Mouse (Mus musculus): ENCODE measurements around the gene 1110065P20Rik. TPM values are rescaled to one million over a fixed set of nuclear protein-coding genes. Genes with fewer than 3 reads are reported as not detected.

The 1110065P20Rik gene
- polyA plus RNA-seq, 1 experiment from 2014 or later: 80.2 TPM

- no peak overlapping the region for H3K4me2 ChIP-seq
- no peaks in the 10 kb centered on the region for H3K36me3 ChIP-seq
- H3K4me1 ChIP-seq (replicated peaks): no peaks in the 10 kb centered on the region
- H3K9ac ChIP-seq: no peak overlapping the region
- no peak overlapping the region for H3K4me3 ChIP-seq
- ATAC-seq (ENCODE audit: low read depth): no peak
- H3K27me3 ChIP-seq: no peaks in the 10 kb centered on the region
- 83% methylated on average over 1 of the region's 1 CpGs for WGBS
- H3K9me3 ChIP-seq: 0 out of 2 replicates have a peak, but pooled peaks cover 3% of the 10 kb centered on the region
- H3K27ac ChIP-seq (replicated peaks): no peak overlapping the region
Observed at GRCm38 (mm10) chr4:124872719-124873118, 21.7 kb upstream of the 1110065P20Rik start.

DNA sequence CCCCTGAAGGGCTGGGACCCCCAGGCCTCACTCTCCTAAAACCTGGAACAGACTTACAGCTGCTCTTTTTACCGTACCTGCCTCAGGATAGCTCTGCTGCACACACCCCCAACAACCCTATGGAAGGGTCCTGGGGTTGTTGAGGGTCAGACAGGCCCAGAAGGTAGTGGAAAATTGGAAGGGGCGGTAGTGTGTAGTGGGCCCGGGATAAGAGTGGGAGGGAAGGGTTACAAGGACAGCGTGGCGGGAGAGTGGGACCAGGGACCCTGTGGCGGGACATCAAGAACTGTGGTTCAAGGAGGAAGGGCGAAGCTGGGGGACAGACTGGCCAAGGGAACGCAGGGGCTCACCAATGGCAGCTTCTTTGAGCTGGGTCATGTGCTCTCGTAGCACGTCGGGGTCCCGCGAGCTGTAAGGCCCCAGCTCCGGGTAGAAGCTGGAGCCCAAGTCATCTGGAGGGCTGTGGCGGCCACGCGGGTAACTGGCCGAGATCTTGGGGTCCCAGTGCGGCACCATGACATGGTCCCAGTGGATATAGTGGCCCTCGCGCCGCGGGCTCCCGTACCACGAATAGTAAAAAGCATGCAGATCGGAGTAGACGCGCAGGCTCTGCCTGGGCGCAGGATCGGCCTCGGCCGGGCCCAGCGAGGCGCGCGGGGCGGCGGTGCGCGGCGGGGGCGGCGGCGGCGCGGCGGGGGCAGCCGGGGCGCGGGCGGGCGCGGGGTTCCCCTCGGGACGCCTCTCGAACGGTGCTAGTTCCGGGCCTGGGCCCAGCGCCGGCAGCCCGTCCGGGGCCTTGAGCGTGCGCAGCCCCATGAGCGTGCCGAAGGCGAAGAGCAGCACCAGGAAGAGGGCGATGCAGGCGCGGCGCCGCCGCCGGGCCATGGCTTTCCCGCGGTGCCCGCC, 10.5 kb upstream of the 1110065P20Rik start, which contains the start of gene Maneal:
Gene Maneal, minus strand, starts transcription at position 889 of the 906 bp plus-strand sequence.
- Histone ChIP-seq H3K9me3 (no peaks in the 10 kb centered on the region), H3K36me3 (peaks cover 31% of the 10 kb centered on the region), H3K27me3 (no peaks in the 10 kb centered on the region), H3K4me2 (peak within 1 kb of the TSS; percentile 65), H3K4me3 (peak within 1 kb of the TSS; percentile 79), H3K9ac (peak within 1 kb of the TSS; percentile 89), H3K4me1 (replicated peaks) (peaks cover 31% of the 10 kb centered on the region), H3K27ac (replicated peaks) (peak within 1 kb of the TSS; percentile 89)
- peak; percentile 51 for ATAC-seq (ENCODE audit: low read depth)
- WGBS: 2% methylated on average over 44 of the region's 77 CpGs

DNA sequence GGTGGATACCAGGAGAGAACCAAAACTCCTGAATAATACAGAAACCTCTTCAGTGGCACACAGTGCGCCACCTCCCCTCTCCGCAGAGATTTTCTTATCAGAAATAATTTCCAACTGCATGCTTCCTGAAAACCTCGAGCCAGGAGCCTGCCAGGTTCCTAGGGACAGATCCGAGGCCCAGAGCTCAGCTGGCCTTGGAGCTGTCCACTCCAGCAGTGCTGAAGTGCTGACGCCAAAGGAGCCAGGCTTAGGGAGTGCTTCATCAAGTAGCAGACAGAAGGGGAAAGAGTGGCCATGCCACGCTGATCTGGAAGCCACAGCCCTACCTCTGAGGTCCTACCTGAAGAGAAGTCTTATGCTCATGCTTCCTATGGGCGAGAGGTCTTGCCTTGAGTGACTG, 9.4 kb upstream of the 1110065P20Rik start:
- peak overlapping the region; percentile 65 for H3K4me2 ChIP-seq
- 20% methylated on average over 7 of the region's 7 CpGs for WGBS
- H3K4me1 ChIP-seq (replicated peaks): peaks cover 31% of the 10 kb centered on the region
- peak overlapping the region; percentile 79 for H3K4me3 ChIP-seq
- no peak overlapping the region for H3K27ac ChIP-seq (replicated peaks)
- ATAC-seq (ENCODE audit: low read depth): no peak
- H3K9me3 ChIP-seq: no peaks in the 10 kb centered on the region
- no peaks in the 10 kb centered on the region for H3K27me3 ChIP-seq
- peaks cover 42% of the 10 kb centered on the region for H3K36me3 ChIP-seq
- peak overlapping the region; percentile 89 for H3K9ac ChIP-seq

DNA sequence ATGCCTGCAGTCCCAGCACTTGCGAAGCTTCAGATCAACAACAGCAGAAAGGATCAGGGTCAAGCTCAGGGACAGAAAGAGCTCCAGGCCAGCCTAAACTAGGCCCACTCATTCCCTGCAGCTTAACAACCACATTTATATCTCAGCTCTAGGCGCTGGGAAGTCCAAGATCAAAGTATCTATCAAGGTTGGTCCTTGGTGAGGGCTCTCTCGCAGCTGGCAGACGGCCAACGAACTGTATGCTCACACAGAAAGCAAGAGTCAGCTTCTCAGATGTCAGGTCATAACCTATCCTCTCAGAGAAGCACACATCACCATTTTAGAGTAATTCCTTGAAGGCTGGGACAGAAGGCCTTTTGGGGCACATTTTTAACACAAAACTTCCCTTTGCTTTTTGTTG, 7.4 kb upstream of the 1110065P20Rik start:
- Histone ChIP-seq H3K9me3 (no peaks in the 10 kb centered on the region), H3K27ac (replicated peaks) (no peak overlapping the region), H3K4me3 (no peak overlapping the region), H3K9ac (no peak overlapping the region), H3K27me3 (no peaks in the 10 kb centered on the region), H3K36me3 (peaks cover 60% of the 10 kb centered on the region), H3K4me2 (no peak overlapping the region), H3K4me1 (replicated peaks) (peaks cover 37% of the 10 kb centered on the region)
- no peak for ATAC-seq (ENCODE audit: low read depth)
- 86% methylated on average over 5 of the region's 5 CpGs for WGBS

- no peak overlapping the region for H3K9ac ChIP-seq
- H3K27me3 ChIP-seq: no peaks in the 10 kb centered on the region
- H3K36me3 ChIP-seq: peaks cover 67% of the 10 kb centered on the region
- H3K4me3 ChIP-seq: no peak overlapping the region
- no peak for ATAC-seq (ENCODE audit: low read depth)
- 96% methylated on average over 8 of the region's 8 CpGs for WGBS
- no peak overlapping the region for H3K4me2 ChIP-seq
- H3K9me3 ChIP-seq: no peaks in the 10 kb centered on the region
- peaks cover 45% of the 10 kb centered on the region for H3K4me1 ChIP-seq (replicated peaks)
- H3K27ac ChIP-seq (replicated peaks): no peak overlapping the region
Observed at GRCm38 (mm10) chr4:124856294-124856693, 5.3 kb upstream of the 1110065P20Rik start.

- Histone ChIP-seq H3K9me3 (no peaks in the 10 kb centered on the region), H3K4me1 (replicated peaks) (peaks cover 55% of the 10 kb centered on the region), H3K27me3 (no peaks in the 10 kb centered on the region), H3K9ac (peak within 1 kb of the TSS; percentile 88), H3K4me2 (peak within 1 kb of the TSS; percentile 86), H3K4me3 (peak within 1 kb of the TSS; percentile 95), H3K27ac (replicated peaks) (peak within 1 kb of the TSS; percentile 94), H3K36me3 (peaks cover 32% of the 10 kb centered on the region)
- ATAC-seq (ENCODE audit: low read depth): peak; percentile 94
- under 1% methylated on average over 64 of the region's 90 CpGs for WGBS
Observed at GRCm38 (mm10) chr4:124850261-124850913, 609 bp downstream of the 1110065P20Rik start, which contains the start of gene Yrdc. TSS of gene Yrdc (plus strand) at chr4:124850679.

- Histone ChIP-seq H3K9ac (peak overlapping the region; percentile 88), H3K4me1 (replicated peaks) (peaks cover 55% of the 10 kb centered on the region), H3K4me2 (peak overlapping the region; percentile 86), H3K4me3 (peak overlapping the region; percentile 95), H3K27ac (replicated peaks) (peak overlapping the region; percentile 94), H3K36me3 (peaks cover 28% of the 10 kb centered on the region), H3K9me3 (no peaks in the 10 kb centered on the region), H3K27me3 (no peaks in the 10 kb centered on the region)
- WGBS: 1% methylated on average over 24 of the region's 24 CpGs
- peak; percentile 60 for ATAC-seq (ENCODE audit: low read depth)
Observed at GRCm38 (mm10) chr4:124849631-124850260, 1.2 kb downstream of the 1110065P20Rik start.

DNA sequence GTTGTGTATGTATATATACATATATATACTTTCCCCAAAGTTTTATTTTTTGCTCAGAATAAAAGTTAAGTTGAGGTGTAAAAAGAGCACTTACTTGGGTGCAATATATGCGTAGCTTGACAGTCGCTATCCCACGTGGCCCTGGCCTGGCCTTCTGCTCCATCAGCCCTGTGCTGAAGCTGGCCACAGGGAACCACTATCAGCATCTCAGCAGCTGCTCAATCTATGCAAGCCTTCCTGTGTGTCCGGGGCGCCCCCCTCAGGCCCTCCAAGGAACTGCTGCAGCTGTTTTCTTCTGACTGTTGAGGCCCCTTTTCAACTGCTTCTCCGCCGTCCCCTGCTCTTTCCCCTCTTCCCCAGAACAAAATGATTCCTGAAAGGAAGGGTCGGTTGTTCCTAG, 3.4 kb downstream of the 1110065P20Rik start:
- no peak for ATAC-seq (ENCODE audit: low read depth)
- Histone ChIP-seq H3K9ac (0 out of 2 replicates have a peak overlapping the region, but pooled peaks have one; percentile 17), H3K9me3 (no peaks in the 10 kb centered on the region), H3K27ac (replicated peaks) (no peak overlapping the region; the same call in 1 of the 2 replicates), H3K4me2 (no peak overlapping the region), H3K4me3 (no peak overlapping the region), H3K27me3 (no peaks in the 10 kb centered on the region), H3K36me3 (peaks cover 20% of the 10 kb centered on the region), H3K4me1 (replicated peaks) (peaks cover 42% of the 10 kb centered on the region)
- WGBS: 4% methylated on average over 8 of the region's 8 CpGs

DNA sequence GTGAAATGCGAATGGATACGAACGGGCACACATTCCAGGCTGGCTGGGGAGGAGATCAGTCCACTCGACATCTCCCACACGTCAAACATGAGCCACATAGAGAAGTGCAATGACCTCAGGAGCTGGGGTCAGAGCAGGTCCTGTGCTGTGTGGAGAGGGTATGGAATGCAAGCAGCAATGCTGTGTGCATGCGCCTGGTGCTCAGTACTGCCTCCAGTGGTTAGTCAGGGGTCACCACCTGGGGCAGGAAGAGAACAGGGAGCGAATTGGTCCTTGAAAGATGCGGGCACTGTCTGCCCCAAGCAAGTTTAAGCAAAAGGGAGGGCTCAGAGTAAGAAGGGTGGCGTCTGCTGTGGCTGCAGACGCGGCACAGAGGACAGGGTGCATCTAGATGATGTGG, 7.5 kb downstream of the 1110065P20Rik start:
- H3K27ac ChIP-seq (replicated peaks): no peak overlapping the region
- H3K36me3 ChIP-seq: peaks cover 52% of the 10 kb centered on the region
- no peaks in the 10 kb centered on the region for H3K27me3 ChIP-seq
- ATAC-seq (ENCODE audit: low read depth): 0 out of 2 replicates have a peak, but pooled peaks have one; percentile 19
- no peak overlapping the region for H3K4me3 ChIP-seq
- no peaks in the 10 kb centered on the region for H3K9me3 ChIP-seq
- H3K9ac ChIP-seq: no peak overlapping the region
- peaks cover 14% of the 10 kb centered on the region for H3K4me1 ChIP-seq (replicated peaks)
- WGBS: 58% methylated on average over 11 of the region's 11 CpGs
- H3K4me2 ChIP-seq: no peak overlapping the region

DNA sequence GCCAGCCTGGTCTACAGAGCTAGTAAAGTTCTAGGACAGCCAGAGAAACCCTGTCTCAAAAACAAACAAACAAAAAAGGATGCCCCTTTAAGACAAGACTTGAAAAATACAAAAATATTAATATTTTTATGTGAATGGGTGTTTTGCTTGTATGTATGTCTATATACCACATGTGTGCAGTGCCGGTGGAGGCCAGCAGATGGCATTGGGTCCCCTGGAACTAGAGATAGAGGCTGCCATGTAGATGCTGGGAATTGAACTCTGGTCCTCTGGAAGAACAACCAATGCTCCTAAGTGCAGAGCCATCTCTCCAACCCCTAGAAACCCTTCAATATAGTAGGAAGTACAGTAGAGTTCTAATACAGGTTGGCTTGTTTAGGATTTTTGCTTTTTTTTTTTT, 10.0 kb downstream of the 1110065P20Rik start:
- Histone ChIP-seq H3K9ac (no peak overlapping the region), H3K27ac (replicated peaks) (no peak overlapping the region), H3K9me3 (no peaks in the 10 kb centered on the region), H3K4me2 (no peak overlapping the region), H3K4me1 (replicated peaks) (no peaks in the 10 kb centered on the region), H3K36me3 (peaks cover 60% of the 10 kb centered on the region), H3K27me3 (no peaks in the 10 kb centered on the region), H3K4me3 (no peak overlapping the region)
- ATAC-seq (ENCODE audit: low read depth): no peak
- WGBS: 100% methylated on average over 1 of the region's 1 CpGs

DNA sequence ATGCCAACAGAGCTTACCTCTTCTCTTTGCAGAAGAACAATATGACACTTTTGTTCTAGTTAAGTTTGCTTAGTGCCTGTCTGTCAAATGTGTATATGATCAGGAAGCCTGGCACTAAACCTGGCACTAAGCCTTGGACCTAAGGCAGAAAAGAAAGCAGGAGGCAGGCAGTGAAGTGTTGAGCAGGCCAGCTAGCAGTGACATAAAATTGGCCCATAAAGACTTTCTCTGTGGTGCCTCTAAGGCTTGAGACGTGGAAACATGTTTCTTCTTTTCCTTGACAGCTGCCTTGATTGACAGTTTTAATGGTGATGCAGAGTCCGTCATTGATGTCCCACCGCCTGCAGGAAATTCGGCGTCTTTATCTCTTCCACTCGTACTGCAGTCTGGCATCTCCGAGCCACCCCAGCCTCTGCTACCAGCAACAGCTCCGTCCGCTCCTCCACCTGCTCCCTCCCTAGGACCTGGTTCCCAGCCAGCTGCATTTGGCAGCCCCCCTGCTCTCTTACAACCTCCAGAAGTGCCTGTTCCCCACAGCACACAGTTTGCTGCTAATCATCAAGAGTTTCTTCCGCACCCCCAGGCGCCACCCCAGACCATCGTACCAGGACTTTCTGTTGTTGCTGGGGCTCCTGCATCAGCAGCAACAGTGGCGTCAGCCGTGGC, 12.8 kb downstream of the 1110065P20Rik start:
- H3K4me2 ChIP-seq: no peak overlapping the region
- no peak for ATAC-seq (ENCODE audit: low read depth)
- no peak overlapping the region for H3K9ac ChIP-seq
- WGBS: 90% methylated on average over 14 of the region's 14 CpGs
- H3K27ac ChIP-seq (replicated peaks): no peak overlapping the region
- no peak overlapping the region for H3K4me3 ChIP-seq
- H3K27me3 ChIP-seq: no peaks in the 10 kb centered on the region
- H3K4me1 ChIP-seq (replicated peaks): no peaks in the 10 kb centered on the region
- no peaks in the 10 kb centered on the region for H3K9me3 ChIP-seq
- peaks cover 74% of the 10 kb centered on the region for H3K36me3 ChIP-seq
